Mouse (Mus musculus): ENCODE measurements around the gene Khsrp.

DNA sequence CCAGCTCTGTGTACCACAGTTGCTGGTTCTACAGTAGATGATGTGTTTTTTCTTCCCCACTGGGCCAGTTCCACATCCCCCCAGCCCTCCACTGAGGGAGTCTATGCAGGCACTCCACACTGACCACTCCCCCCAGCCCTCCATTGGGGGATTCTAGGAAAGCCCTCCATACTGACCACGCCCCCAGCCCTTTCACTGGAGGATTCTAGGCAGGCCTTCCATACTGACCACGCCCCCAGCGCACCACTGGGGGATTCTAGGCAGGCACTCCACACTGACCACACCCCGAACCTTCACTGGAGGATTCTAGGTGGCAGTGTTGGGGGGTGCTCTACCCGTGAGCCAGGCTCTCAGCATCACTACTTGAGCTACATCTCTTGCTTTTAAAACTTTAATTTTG, 16.1 kb upstream of the Khsrp start:
- TF ChIP-seq CTCF (IDR thresholded peaks at IDR 0.05; ENCODE audit: insufficient read depth, low read depth, low read length) (no peak), POLR2A (IDR thresholded peaks at IDR 0.05; ENCODE audit: insufficient read depth, low read depth, low read length) (no peak)

All from olfactory bulb, adult 2 months (tissue).